Mouse (Mus musculus) thymus, postnatal 14 days (tissue): ENCODE data around the gene Nr1h3.

Source experiments
- DNase-seq: peaks from one replicate; pipeline ENCODE4 v3.0.0; 2021

The Nr1h3 gene

GRCm38 (mm10) chr2:91137481-91137880, 65.2 kb downstream of the Nr1h3 start:
- DNase-seq: no peak

GRCm38 (mm10) chr2:91136513-91137412, 65.9 kb downstream of the Nr1h3 start:
- DNase-seq: no peak
